Mouse (Mus musculus) ES-Bruce4 (cell line): Measurements from ENCODE around the gene Large1.

Experiments used
- CTCF ChIP-seq: IDR thresholded peaks from one replicate; pipeline ENCODE4 v1.8.1; 2011; ENCODE audit warnings: low read depth, low read length
- EP300 ChIP-seq: IDR thresholded peaks from 2 replicates; pipeline ENCODE4 v1.6.1; 2011; ENCODE audit warnings: low read depth, low read length; ENCODE audit not compliant: insufficient read depth
- POLR2A ChIP-seq: IDR thresholded peaks from one replicate; pipeline ENCODE4 v1.8.1; 2011; ENCODE audit warnings: low read length; ENCODE audit not compliant: insufficient read depth

GRCm38 (mm10) chr8:72777797-72778196 is 575.5 kb downstream of the Large1 start:
- TF ChIP-seq CTCF (no peak), POLR2A (no peak), EP300 (no peak)
